In genomic region chr15:82211281-82211680, GRCm38 (mm10) we compare ENCODE assay signal across 1 mouse cellular context.
TF ChIP-seq lines count a peak whose summit lies in the region.

No protein-coding gene starts in this region.

TF ChIP-seq in CH12.LX, 34 proteins besides CTCF, POLR2A, EP300 and RAD21 (continued from another document):
- TF ChIP-seq CHD1 (IDR thresholded peaks at IDR 0.05; ENCODE audit: low read depth, low read length) = no peak
- no peak for TF ChIP-seq NELFE (IDR thresholded peaks at IDR 0.05; ENCODE audit: low read depth, low read length)
